Mouse (Mus musculus): ENCODE results near the gene Slc27a1. TPM values are rescaled to one million over a fixed set of nuclear protein-coding genes. Genes with fewer than 3 reads are reported as not detected.

Slc27a1 gene
- total RNA-seq, 2 experiments from 2014 or later, result 110 to 111 TPM

DNA sequence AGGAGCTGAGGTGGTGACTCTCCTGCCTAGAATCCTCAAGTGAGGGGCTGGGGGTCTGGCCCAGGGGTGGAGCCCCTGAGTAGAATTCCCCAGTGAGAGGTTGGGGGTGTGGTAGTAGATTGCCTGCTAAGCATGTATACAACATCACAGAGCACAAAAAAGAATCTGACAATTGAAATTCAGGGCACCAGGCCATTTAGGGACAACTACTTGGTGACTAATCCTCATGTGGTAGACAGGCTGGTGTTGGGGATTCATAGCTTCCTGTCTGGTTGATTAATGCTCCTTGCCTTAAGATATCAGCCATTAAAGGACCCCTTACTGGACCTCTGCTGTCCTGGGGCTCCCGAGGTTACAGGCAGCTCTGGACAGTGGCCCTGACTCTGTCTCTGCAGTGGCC lies 10.3 kb downstream of the Slc27a1 start:
- DNase-seq (ENCODE audit: low spot score in 2 of 2), result no peak

DNA sequence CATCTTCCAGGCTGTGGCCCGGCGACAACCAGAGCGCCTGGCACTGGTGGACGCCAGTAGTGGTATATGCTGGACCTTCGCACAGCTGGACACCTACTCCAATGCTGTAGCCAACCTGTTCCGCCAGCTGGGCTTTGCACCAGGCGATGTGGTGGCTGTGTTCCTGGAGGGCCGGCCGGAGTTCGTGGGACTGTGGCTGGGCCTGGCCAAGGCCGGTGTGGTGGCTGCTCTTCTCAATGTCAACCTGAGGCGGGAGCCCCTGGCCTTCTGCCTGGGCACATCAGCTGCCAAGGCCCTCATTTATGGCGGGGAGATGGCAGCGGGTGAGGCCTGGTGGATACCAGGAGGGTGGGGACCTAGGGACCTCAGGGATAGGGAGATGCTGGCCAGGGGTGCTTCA lies 10.8 kb downstream of the Slc27a1 start:
- DNase-seq (ENCODE audit: low spot score in 2 of 2), result no peak

DNA sequence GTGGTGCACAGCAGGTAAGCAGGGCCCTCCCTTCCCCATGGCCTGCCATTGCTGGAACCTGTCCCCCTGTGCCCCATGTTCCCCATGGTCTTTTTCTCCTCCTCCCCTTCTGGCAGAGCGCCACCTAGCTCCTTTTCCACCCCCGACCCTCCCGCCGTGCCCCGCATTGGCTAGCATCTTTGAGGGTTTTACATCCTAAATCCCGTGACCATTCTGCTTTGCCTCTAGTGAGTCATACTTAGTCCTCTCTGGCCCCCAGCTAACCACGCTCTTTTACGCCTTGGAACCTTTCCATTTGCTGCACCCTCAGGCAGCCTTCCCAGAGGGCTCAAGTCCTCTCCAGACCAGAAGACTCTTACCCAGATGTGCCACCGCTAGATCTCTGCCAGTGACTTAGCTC lies 11.5 kb downstream of the Slc27a1 start:
- no peak for DNase-seq (ENCODE audit: low spot score in 2 of 2)

DNA sequence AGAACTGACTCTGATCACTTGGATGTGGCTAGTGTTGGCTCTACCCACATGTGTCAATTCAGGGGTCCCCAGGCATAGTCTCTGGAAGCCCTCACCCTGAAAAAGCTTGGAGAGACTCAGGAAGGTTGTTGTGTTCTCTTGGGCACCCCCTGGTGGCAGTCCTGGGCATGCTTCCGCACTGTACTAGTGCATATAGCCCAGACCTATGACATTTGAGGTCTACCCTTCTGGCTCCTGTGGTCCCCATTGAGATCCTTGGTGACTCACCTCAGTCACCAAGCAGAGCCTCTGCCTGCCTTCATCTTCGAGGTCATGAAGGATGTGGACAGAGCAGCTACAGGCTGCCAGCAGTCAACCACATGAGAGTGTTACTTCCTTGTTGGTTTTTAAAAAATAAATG lies 18.2 kb downstream of the Slc27a1 start:
- DNase-seq (ENCODE audit: low spot score in 2 of 2), result no peak

DNA sequence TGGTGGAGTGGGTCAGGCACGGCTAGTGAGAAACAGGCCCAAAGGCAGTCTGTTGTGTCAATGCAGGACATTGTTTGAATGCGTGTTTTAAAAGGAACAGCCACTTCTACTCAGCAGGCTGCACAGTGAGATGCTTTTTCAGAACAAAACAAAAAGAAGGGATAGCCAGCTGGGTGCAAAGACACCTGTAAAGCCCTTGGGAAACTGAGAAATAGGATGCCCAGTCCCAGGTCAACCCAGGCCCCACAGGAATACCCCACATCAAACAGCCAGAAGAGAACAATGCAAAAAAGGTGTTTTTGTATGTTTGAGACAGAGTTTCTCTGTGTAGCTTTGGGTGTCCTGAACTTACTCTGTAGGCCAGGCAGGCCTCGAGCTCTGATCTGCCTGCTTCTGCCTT lies 20.1 kb downstream of the Slc27a1 start:
- DNase-seq (ENCODE audit: low spot score in 2 of 2), result no peak

DNA sequence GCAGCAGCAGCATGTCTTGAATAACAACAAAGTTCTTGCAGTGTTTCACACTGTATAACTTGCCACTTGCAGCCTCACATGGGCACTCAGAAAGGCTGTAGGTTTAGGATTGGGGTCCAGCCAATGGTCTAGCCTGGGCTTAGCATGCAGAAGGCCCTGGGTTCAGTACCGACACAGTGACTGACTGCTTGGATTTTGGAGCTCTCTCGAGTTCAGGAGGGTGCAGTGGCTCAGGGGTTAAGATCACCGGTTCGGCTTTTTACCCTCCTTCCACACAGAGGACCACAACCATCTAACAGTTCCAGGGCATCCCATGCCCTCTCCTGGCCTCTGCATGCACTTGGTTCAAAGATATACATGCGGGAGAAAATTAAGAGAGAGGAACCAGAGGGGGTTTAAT lies 22.3 kb downstream of the Slc27a1 start:
- DNase-seq (ENCODE audit: low spot score in 2 of 2), result no peak

DNA sequence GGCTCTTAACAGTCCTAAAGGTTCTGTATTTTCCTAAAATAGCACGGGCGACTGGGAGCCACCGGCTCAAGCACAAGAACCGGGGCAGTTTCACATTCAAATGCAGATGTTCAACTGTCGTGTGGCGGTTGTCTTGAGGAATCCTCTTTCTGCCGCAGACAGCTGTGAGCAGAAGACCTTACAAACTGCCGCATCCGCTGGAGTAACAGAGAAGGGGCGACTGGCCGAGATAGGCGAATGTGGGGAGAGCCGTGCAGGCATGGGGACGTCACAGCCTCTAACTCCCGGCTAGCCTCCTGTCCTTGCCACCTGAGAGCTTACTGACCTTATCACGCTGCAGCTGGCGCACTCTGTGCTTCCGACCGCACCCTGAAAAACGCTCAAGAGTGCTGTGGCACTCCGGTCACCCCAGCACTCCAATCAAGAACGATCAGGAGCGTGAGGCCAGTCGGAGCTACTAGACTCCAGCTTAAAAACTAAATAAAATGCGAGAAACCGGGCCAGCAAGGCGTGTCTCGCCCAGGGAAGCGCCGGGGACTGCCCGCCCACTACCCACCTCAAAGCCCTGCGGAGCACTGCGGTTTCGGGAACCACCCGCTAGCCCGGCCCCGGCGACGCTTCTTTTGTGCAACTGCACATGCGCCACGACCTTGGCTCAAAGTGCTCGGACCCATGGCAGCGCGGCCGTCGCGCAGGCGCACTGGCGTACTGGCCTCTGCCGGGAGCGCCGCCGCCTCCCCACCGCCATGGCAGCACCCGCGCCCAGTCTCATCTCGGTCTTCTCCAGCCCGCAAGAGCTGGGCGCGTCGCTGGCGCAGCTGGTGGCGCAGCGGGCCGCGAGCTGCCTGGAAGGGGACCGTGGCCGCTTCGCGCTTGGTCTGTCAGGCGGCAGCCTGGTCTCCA lies 23.0 kb downstream of the Slc27a1 start, which contains the start of gene Pgls:
TSS of gene Pgls (plus strand) at position 706 of the 903 bp plus-strand sequence.
- DNase-seq (ENCODE audit: low spot score in 2 of 2), result peak; percentile 87 to 94

DNA sequence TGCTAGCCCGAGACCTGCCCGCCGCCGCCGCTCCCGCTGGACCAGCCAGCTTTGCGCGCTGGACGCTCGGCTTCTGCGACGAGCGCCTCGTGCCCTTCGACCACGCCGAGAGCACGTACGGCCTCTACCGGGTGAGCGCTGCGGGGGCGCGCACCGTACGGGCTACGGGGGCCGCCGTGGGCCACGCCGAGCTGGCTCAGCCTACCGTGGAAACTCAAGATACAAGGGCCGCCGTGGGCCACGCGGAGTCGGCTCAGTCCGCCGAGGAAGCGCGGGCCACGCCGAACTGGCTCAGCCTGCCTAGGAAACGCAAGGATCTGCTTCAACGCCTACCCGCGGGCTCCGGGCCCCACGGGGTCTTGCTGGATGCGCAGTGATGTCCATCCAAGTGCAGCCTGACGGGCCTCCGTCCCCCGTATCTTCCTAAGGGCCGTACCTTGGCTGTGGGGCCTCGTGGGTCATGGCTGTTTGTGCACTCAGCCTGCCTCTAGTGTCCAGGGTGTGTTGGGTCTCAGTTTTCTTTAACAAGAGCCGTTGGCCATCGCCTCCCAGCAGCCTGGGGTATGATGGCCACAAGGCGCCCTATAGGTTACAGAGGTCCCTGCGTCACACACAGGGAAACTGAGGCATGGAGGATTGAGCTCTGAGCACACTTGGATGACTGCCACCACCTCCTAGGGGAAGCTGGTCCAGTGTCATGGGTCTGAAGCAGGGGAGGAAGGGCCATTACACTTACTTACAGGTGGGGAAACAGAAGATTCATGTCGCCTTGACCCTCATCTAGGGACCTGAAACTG lies 23.9 kb downstream of the Slc27a1 start:
- DNase-seq (ENCODE audit: low spot score in 2 of 2), result peak; percentile 51 to 63

DNA sequence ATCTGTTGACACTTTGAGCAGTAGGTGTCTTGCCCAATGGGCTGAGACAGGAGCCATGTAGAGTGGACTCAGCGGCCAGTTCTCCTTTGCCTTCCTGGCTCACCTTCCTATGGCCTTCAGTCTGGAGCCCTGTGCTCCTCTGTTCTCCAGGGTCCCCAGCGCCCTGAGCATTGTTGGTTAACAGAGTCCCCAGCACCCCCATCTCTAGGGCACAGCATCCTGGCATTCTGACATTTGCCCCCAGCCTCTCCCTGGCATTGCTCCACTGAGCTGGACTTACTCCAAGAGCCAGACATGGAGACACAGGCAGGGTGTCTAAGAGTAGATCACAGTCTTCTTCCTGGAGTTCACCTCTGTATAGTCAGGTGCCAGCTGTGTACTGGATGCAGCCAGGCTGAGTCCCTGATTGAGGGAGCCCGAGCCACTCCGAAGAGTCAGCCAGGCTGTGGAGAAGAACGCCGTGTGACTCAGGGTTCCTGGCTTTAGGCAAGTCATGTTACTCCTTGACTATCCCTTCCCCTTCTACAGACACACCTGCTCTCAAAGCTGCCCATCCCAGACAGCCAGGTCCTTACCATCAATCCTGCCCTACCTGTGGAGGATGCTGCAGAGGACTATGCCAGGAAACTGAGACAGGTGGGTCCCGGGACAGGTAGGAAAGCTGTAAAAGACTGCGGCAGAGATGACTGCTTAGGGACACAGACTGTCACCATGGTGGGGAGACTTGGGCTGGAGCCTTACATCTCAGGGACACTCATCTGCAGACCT lies 25.1 kb downstream of the Slc27a1 start:
- no peak for DNase-seq (ENCODE audit: low spot score in 2 of 2)

DNA sequence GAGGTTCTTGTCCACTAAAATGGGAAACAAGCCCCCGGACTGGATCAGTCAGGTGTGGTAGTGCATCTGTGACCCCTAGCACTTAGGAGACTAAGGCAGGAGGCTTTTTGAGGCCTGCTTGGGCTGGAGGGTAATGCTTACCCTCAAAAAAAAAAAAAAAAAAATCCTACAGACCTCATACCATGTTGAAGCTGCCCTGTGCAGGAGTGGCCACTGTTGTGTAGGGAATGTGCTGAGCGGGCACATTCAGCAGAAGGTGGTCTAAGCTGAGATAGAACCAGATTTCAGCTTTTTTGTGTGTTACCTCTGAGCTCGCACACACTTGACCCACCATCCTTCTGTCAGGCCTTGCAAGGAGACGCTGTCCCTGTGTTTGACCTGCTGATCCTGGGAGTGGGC lies 25.6 kb downstream of the Slc27a1 start:
- DNase-seq (ENCODE audit: low spot score in 2 of 2), result no peak

DNA sequence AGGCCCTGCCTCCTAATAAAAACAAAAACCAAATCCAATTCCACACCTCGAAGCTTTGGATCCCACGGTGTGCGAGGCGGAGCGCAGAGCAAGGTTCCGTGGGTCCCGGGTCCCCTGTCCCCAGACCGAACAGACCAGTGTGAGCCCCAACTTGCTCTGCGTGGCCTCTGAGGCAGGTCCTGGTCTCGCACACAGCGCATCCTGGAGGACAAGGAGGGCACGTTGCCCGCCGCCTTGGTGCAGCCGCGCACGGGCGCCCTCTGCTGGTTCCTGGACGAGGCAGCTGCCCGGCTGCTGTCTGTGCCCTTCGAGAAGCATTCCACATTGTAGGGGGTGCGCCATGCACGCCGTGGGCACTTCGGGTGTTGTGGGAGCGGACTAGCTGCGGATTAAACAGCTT lies 27.2 kb downstream of the Slc27a1 start:
- DNase-seq (ENCODE audit: low spot score in 2 of 2), result peak; percentile 85 to 88

DNA sequence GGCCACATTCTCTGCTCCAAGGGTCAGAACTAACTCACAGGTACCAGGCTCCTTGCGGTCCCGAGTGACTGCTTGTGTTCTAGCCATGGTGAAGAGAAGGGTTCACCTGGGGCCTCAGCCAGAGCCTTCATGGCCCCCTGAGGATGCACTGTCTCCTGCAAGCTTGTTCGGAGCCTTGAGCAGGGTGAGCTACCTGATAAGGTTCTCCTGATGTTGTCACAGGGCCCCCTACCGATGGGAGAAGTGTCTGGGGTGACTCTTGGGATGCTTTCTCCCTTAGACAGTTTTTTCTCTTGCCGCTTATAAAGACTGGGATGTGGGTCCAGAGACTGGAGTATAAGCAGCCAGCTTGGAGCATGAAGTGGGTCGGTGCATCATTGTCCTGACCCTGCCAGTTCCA lies 27.7 kb downstream of the Slc27a1 start:
- no peak for DNase-seq (ENCODE audit: low spot score in 2 of 2)

DNA sequence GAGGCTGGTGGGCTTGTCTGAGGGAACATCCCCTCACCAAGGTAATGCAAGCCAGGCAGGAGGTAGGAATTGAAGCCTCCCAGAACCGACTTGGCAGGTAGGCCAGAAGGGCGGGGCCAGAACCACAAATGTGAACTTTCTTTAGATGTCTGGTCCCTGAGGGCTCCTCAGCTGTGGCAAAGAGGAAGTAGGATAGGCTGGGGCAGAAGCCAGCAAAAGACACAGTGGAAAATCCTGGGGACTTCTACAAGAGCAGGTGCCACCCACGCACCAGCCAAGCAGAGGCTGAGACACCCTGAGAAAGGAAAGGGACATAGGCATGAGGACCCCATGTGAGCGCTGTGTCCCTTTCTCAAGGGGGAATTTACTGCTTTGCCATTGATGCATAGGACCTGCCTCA lies 28.1 kb downstream of the Slc27a1 start:
- DNase-seq (ENCODE audit: low spot score in 2 of 2), result no peak

DNA sequence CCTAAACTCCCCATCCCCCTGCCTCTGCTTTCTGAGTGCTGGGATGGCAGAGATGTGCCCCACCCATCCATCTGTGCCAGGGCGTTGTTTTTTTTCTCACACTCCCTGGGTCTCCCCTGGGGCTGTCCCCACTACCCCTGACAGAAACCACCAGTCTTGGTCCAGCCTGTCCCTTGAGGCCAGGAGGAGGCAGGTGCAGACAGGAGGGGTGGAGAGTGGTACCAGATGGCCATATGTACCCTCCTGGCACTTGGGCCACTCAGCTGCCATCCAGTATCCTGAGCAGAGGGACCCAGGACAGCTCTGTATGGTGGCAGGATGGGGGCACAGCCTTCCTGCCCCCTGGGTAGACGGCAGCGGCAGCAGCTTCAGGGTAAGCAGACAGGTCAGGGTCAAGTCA lies 28.8 kb downstream of the Slc27a1 start, which contains the start of gene Fam129c:
TSS of gene Fam129c (plus strand) at position 198 of the 400 bp plus-strand sequence.
- no peak for DNase-seq (ENCODE audit: low spot score in 2 of 2)

DNA sequence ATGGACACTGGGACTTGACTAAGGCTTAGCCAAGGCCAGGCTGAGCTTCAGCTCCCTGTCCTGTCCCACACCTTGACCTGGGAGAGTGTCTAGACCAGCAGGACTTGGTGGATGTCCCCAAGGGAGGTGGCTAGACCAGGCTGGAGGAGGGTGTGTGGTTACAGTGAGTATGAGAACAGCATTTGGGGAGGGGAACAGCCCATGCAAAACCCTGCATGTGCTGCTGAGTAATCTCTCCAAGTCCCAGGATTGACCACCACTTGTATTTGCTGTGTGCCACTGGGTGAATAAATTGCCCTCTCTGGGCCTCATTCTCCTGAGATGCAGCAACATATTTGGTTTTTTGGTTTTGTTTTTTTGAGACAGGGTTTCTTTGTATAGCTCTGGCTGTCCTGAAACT lies 29.7 kb downstream of the Slc27a1 start:
- DNase-seq (ENCODE audit: low spot score in 2 of 2), result no peak

DNA sequence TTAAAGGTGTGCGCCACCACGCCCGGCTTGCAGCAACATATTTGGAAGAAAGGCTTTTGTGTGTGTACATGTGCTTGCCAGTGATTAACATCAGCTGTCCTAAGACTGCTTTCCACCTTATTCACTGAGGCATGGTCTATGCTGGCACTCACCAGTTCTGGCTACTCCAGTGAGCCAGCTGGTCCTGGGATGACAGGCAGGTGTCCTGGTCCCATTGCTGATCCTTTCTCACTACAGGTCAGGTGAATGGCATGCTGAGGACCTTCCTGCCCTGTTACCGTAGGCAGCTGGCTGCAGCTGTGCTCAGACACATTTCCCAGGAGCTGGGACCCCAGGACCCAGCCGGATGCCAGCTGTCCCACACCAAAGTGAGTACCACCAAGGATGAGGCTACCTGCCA lies 30.2 kb downstream of the Slc27a1 start:
- DNase-seq (ENCODE audit: low spot score in 2 of 2), result no peak

DNA sequence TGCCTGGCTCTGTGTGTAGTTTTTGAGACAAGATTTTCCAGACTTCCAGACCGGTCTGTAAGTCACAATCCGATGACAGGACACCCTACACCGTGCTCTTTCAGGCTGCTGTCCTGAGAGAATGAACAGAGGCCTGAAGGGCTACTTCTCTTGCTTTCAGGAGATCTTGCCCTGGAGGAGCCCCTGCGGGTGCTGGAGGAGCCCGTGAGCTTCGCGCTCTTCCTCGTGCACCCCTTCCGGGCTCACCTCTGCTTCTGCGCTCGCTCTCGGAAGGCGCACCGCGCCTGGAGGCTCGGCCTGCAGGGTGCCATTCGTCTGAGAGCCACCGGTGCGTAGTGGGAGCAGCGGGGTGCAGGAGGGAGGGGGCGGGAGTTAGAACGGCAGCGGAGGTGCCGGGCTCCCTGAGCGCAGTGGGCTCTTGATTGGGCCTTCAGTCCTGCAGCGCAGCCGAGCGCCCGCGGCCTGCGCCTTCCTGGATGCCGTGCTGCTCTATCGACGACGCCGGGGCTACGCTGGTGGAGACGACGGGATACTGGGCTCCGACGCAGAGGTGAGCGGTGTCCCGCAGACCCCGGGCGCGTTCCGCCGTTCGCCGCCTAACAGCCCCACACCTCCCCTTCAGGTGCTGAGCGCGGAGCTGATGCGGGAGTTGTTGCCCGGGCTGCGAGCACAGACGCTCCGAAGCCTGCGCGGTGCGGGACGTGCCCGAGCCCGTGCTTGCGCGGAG lies 33.4 kb downstream of the Slc27a1 start:
- DNase-seq (ENCODE audit: low spot score in 2 of 2), result no peak

DNA sequence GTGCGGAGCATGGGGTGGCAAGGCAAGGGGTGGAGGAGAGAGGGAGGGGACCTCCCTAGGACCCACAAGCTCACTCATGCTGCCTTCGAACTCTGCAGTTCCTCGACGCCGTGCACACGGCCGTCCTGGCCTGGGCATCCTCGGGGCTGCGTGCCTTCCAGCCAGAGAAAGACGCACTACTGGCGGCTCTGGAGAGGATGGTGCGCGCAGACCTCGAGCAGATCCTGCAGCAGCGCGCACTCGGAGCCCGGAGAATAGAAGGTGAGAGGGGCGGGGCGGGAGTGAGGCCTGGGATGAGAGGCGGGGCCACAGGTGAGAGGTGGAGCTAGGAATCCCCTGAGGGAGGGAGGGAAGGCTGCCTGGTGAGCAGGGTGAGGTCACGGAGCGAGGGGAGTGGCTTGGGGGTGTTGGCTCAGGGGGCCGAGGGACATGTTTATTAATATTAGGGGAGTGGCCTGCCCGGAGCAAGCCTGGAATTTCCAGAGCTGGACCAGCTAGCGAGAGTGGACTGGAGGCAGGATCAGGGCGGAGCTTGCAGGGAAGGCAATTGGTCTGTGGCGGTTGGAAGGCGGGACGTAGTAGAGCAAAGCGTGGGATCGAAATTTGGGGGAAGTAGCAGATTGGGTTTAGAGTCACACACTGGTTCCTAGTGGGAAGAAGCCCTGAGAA lies 34.1 kb downstream of the Slc27a1 start:
- no peak for DNase-seq (ENCODE audit: low spot score in 2 of 2)

DNA sequence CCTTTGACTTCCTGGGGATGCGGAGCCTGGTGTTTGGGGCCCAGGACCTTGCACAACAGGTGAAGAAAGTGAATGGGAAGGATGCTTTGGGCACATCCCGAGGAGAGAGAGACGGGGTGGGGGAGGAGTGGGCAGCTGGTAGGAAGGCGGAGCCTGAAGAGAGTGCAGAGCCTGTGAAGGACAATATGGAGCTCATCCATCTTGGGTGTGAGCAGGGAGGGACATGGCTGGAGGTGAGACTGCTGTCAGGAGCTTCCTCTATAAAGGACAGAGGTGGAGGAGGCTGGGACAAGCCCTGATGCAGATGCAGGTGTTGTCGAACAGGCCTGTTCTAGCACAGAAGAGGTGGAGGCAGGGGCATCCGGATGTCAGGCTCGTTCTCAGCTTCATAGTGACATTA lies 35.3 kb downstream of the Slc27a1 start:
- DNase-seq (ENCODE audit: low spot score in 2 of 2), result no peak
